ENCODE assay signal across 8 mouse cellular contexts in genomic region chr16:90726600-90727227, GRCm38 (mm10). TPM values are rescaled to one million over a fixed set of nuclear protein-coding genes. Genes with fewer than 3 reads are reported as not detected.
DNase-seq lines count a peak whose midpoint lies in the region; ATAC-seq and TF ChIP-seq lines count a peak whose summit lies in the region.

No protein-coding gene starts in this region.

- no peak for DNase-seq in spleen, adult 2 months (ENCODE audit: low read depth in 1 of 2, low spot score in 2 of 2)
- DNase-seq in spleen, postnatal 10 days (ENCODE audit: low spot score in 2 of 2), result no peak
- no peak for DNase-seq in forebrain, embryonic 10.5 days (ENCODE audit: extremely low spot score, low spot score)
- no peak for DNase-seq in liver, adult 2 months (ENCODE audit: extremely low read depth, low read depth, low spot score)
- DNase-seq in adipocyte (ENCODE audit: low spot score), result no peak
- no peak for DNase-seq in layer of hippocampus, postnatal 10 days (ENCODE audit: low spot score in 2 of 2)
- DNase-seq in layer of hippocampus, adult 11-12 months (ENCODE audit: low spot score), result no peak

- peak overlapping the region; percentile 92 for H3K4me3 ChIP-seq in spleen, adult 2 months (ENCODE audit: extremely low read depth, insufficient read depth, insufficient read length)
- H3K4me3 ChIP-seq in forebrain, embryonic 10.5 days, result peak overlapping the region; percentile 90
- peak overlapping the region; percentile 69 for H3K4me3 ChIP-seq in liver, adult 2 months (ENCODE audit: insufficient read depth, low read depth, low read length)
- H3K4me3 ChIP-seq in stomach, embryonic 15.5 days (replicated peaks), result peak overlapping the region; percentile 58

- no peaks in the 10 kb centered on the region for H3K27me3 ChIP-seq in spleen, adult 2 months (ENCODE audit: control insufficient read depth, insufficient read depth, low read length)
- H3K27me3 ChIP-seq in forebrain, embryonic 10.5 days (ENCODE audit: poor library complexity, severe bottlenecking), result no peaks in the 10 kb centered on the region
- H3K27me3 ChIP-seq in liver, adult 2 months (ENCODE audit: control insufficient read depth, insufficient read depth, low read length), result no peaks in the 10 kb centered on the region
- H3K27me3 ChIP-seq in stomach, embryonic 15.5 days (replicated peaks), result no peaks in the 10 kb centered on the region

- 0 out of 2 replicates have a peak overlapping the region, but pooled peaks have one; percentile 9 for H3K27ac ChIP-seq in spleen, adult 2 months (ENCODE audit: insufficient read depth, low read length)
- H3K27ac ChIP-seq in forebrain, embryonic 10.5 days, result peak overlapping the region; percentile 90
- H3K27ac ChIP-seq in liver, adult 2 months (replicated peaks; ENCODE audit: insufficient read depth, low read depth, low read length), result no peak overlapping the region
- no peak overlapping the region for H3K27ac ChIP-seq in stomach, embryonic 15.5 days

- no peaks in the 10 kb centered on the region for H3K36me3 ChIP-seq in spleen, adult 2 months (ENCODE audit: control insufficient read depth, insufficient read depth, low read length)
- peaks cover 39% of the 10 kb centered on the region for H3K36me3 ChIP-seq in forebrain, embryonic 10.5 days (replicated peaks)
- no peaks in the 10 kb centered on the region for H3K36me3 ChIP-seq in liver, adult 2 months (ENCODE audit: control insufficient read depth, insufficient read depth, low read length)
- H3K36me3 ChIP-seq in stomach, embryonic 15.5 days, result no peaks in the 10 kb centered on the region

- H3K9me3 ChIP-seq in forebrain, embryonic 10.5 days, result peaks cover 9% of the 10 kb centered on the region; the same call in 1 of the 2 replicates
- H3K9me3 ChIP-seq in stomach, embryonic 15.5 days, result no peaks in the 10 kb centered on the region

- peak overlapping the region; percentile 91 for H3K4me2 ChIP-seq in stomach, embryonic 15.5 days

- peak overlapping the region; percentile 67 for H3K9ac ChIP-seq in liver, adult 2 months (ENCODE audit: low read depth, low read length)
- peak overlapping the region; percentile 63 for H3K9ac ChIP-seq in stomach, embryonic 15.5 days

- WGBS in spleen, adult 2 months, result 6% methylated on average over 38 of the region's 38 CpGs
- 7% methylated on average over 38 of the region's 38 CpGs for WGBS in forebrain, embryonic 10.5 days
- 6% methylated on average over 38 of the region's 38 CpGs for WGBS in liver, adult 2 months
- WGBS in stomach, embryonic 15.5 days, result 6% methylated on average over 38 of the region's 38 CpGs

- TF ChIP-seq CTCF in spleen, adult 2 months (IDR thresholded peaks at IDR 0.05; ENCODE audit: extremely low read depth, insufficient read depth, insufficient read length, insufficient replicate concordance), result no peak
- TF ChIP-seq CTCF in liver, adult 2 months (IDR thresholded peaks at IDR 0.05; ENCODE audit: low read depth, low read length), result no peak

- ATAC-seq in stomach, embryonic 15.5 days (ENCODE audit: insufficient read depth, low FRiP score, low read depth), result peak; percentile 44; the same call in 1 of the 2 replicates

- no peaks in the 10 kb centered on the region for H3K79me2 ChIP-seq in liver, adult 2 months (ENCODE audit: control insufficient read depth, insufficient read depth, low read length)

- no peak for TF ChIP-seq POLR2A in spleen, adult 2 months (IDR thresholded peaks at IDR 0.05; ENCODE audit: low read depth, low read length)
- TF ChIP-seq POLR2A in liver, adult 2 months (IDR thresholded peaks at IDR 0.05; ENCODE audit: extremely low read depth, insufficient read depth, low read length), result no peak

- H3K4me1 ChIP-seq in spleen, adult 2 months (ENCODE audit: control insufficient read depth, insufficient read depth, insufficient read length), result no peaks in the 10 kb centered on the region
- peaks cover 24% of the 10 kb centered on the region for H3K4me1 ChIP-seq in forebrain, embryonic 10.5 days
- no peaks in the 10 kb centered on the region; the same call in 1 of the 2 replicates for H3K4me1 ChIP-seq in liver, adult 2 months (ENCODE audit: control insufficient read depth, insufficient read depth, low read length)
- H3K4me1 ChIP-seq in stomach, embryonic 15.5 days, result peaks cover 7% of the 10 kb centered on the region; the same call in 1 of the 2 replicates

RNA-seq across cellular contexts. Expression of gene Mis18a, which starts 0.5 kb away (rescaled TPM):
- polyA plus RNA-seq in spleen, adult 2 months (2012; rRNA removed), result 14.6 and 18.8 TPM in 2 replicates
- 111 and 113 TPM in 2 replicates for polyA plus RNA-seq in forebrain, embryonic 10.5 days (2016; fragmentation: Nextera tagmentation; extraction: Ambion mirVana)
- 4.2 and 4.3 TPM in 2 replicates for total RNA-seq in liver, adult 2 months (2014; rRNA removed)
- 3.1 and 4.2 TPM in 2 replicates for polyA plus RNA-seq in liver, adult 2 months (2012; rRNA removed)
- 56.6 and 57.5 TPM in 2 replicates for polyA plus RNA-seq in stomach, embryonic 15.5 days (2015; fragmentation: Nextera tagmentation; extraction: Ambion mirVana)
- total RNA-seq in layer of hippocampus, postnatal 10 days (2021), result 1 to 10 TPM; 8.3 to 8.6 TPM

RNA-seq across cellular contexts. Expression of gene Mrap, which starts 11.3 kb away (rescaled TPM):
- polyA plus RNA-seq in spleen, adult 2 months (2012; rRNA removed), result 11.6 and 12.0 TPM in 2 replicates
- polyA plus RNA-seq in forebrain, embryonic 10.5 days (2016; fragmentation: Nextera tagmentation; extraction: Ambion mirVana), result 2.4 and 2.6 TPM in 2 replicates
- 60.5 and 66.8 TPM in 2 replicates for total RNA-seq in liver, adult 2 months (2014; rRNA removed)
- 173 and 201 TPM in 2 replicates for polyA plus RNA-seq in liver, adult 2 months (2012; rRNA removed)
- polyA plus RNA-seq in stomach, embryonic 15.5 days (2015; fragmentation: Nextera tagmentation; extraction: Ambion mirVana), result 1.7 and 2.7 TPM in 2 replicates
- not detected for total RNA-seq in layer of hippocampus, postnatal 10 days (2021)

Comparison
In these comparisons a context has a peak if more than half of its experiments do, and no peak if none do; other contexts are left out.
1. H3K27ac ChIP-seq: peak in spleen, adult 2 months (single experiment) and forebrain, embryonic 10.5 days (single experiment); none in liver, adult 2 months (single experiment) and stomach, embryonic 15.5 days (single experiment).
2. RNA of gene Mrap, which starts 11.3 kb away (polyA plus RNA-seq): 173 to 201 TPM in liver, adult 2 months; 11.6 to 12.0 TPM in spleen, adult 2 months, 1.7 to 2.7 TPM in stomach, embryonic 15.5 days and 2.4 to 2.6 TPM in forebrain, embryonic 10.5 days; every median in the first group is over 10 times any median in the second.
3. Peak in every context shown above with its lines, with median percentiles within 50 percentile points of each other: H3K4me3 ChIP-seq.